ENCODE assay signal across 20 mouse cellular contexts in the genomic region with DNA sequence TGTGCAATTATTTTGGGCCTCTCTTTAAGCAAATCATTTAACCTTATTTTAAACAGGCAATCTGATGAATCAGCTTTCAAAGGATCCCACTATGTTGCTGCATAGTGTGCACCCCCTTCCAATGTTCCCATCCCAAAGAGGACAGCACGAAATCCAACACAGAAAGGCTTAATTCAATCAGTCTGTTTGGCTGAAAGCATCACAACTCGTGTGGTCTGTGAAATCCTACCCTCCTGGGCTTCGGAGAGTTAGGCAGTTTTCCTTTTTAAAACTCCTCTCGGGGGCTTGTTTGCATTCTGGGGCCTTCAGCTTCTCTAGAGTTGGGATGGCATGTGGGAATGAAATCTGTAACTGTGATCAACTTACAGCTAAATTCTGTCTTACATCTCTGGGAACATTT.
DNase-seq lines count a peak whose midpoint lies in the region; ATAC-seq lines count a peak whose summit lies in the region.
"Had no signal": no experiment of that assay in that cellular context is flagged by ENCODE, and none has a peak within 500 bp of the region (broad histone marks: within the 10 kb centered on the region; RNA-seq: fewer than 3 reads in every experiment).

No protein-coding gene starts in this region.

- no peaks in the 10 kb centered on the region for H3K4me1 ChIP-seq in embryonic facial prominence, embryonic 11.5 days (ENCODE audit: control insufficient read depth, insufficient read depth, low read length)
- H3K4me1 ChIP-seq in embryonic facial prominence, embryonic 10.5 days: peaks cover 57% of the 10 kb centered on the region
- H3K4me1 ChIP-seq in midbrain, embryonic 11.5 days (ENCODE audit: control insufficient read depth, insufficient read depth, low read length): no peaks in the 10 kb centered on the region
- H3K4me1 ChIP-seq in midbrain, embryonic 10.5 days: peaks cover 14% of the 10 kb centered on the region
- peaks cover 35% of the 10 kb centered on the region for H3K4me1 ChIP-seq in embryonic facial prominence, embryonic 14.5 days (ENCODE audit: control insufficient read depth, insufficient read depth, low read length)

- no peak overlapping the region for H3K9ac ChIP-seq in embryonic facial prominence, embryonic 11.5 days (replicated peaks; ENCODE audit: low read length)
- H3K9ac ChIP-seq in midbrain, embryonic 11.5 days (ENCODE audit: low read length): no peak overlapping the region
- H3K9ac ChIP-seq in embryonic facial prominence, embryonic 14.5 days (ENCODE audit: low read depth, low read length): no peak overlapping the region
- H3K9ac ChIP-seq: forebrain, postnatal 0 days; hindbrain, embryonic 12.5 days; hindbrain, embryonic 15.5 days had no signal

- peak; percentile 68 for DNase-seq in embryonic facial prominence, embryonic 11.5 days (ENCODE audit: low spot score)
- no peak for DNase-seq in embryonic facial prominence, embryonic 10.5 days (ENCODE audit: low spot score)
- peak; percentile 62 for DNase-seq in midbrain, embryonic 11.5 days (ENCODE audit: low spot score, missing footprints)
- no peak for DNase-seq in midbrain, embryonic 10.5 days (ENCODE audit: low spot score)
- DNase-seq in embryonic facial prominence, embryonic 14.5 days (ENCODE audit: low spot score): peak; percentile 89
- no peak for DNase-seq in lung, postnatal 25 days (ENCODE audit: low spot score)
- DNase-seq: adrenal gland, adult 8-10 months; adrenal gland, postnatal 25 days; cerebellum, adult 11-12 months; cerebellum, adult 8-10 months; cerebellum, postnatal 10 days; forebrain, postnatal 0 days; gastrocnemius, adult 2 months; gastrocnemius, postnatal 14 days; heart, adult 11 months had no signal

- no peak overlapping the region for H3K4me3 ChIP-seq in embryonic facial prominence, embryonic 11.5 days (ENCODE audit: low read depth, low read length)
- H3K4me3 ChIP-seq in embryonic facial prominence, embryonic 10.5 days: no peak overlapping the region
- H3K4me3 ChIP-seq in midbrain, embryonic 11.5 days (ENCODE audit: low read depth, low read length): no peak overlapping the region
- no peak overlapping the region for H3K4me3 ChIP-seq in midbrain, embryonic 10.5 days
- no peak overlapping the region for H3K4me3 ChIP-seq in embryonic facial prominence, embryonic 14.5 days (ENCODE audit: low read depth, low read length)
- H3K4me3 ChIP-seq: gastrocnemius, adult 2 months; hindbrain, embryonic 12.5 days; hindbrain, embryonic 15.5 days had no signal

- H3K27ac ChIP-seq in embryonic facial prominence, embryonic 11.5 days (replicated peaks; ENCODE audit: low read depth, low read length): no peak overlapping the region
- no peak overlapping the region for H3K27ac ChIP-seq in embryonic facial prominence, embryonic 10.5 days (replicated peaks)
- no peak overlapping the region for H3K27ac ChIP-seq in midbrain, embryonic 11.5 days (ENCODE audit: low read depth, low read length)
- no peak overlapping the region for H3K27ac ChIP-seq in midbrain, embryonic 10.5 days (replicated peaks)
- peak overlapping the region; percentile 66 for H3K27ac ChIP-seq in embryonic facial prominence, embryonic 14.5 days (replicated peaks; ENCODE audit: low read depth, low read length)
- H3K27ac ChIP-seq: gastrocnemius, adult 2 months; hindbrain, embryonic 12.5 days; hindbrain, embryonic 15.5 days had no signal

- ATAC-seq in embryonic facial prominence, embryonic 11.5 days (replicated peaks; ENCODE audit: insufficient number of reproducible peaks, low FRiP score, low TSS enrichment, low read depth): peak; percentile 56; the same call in 1 of the 2 replicates
- no peak for ATAC-seq in midbrain, embryonic 11.5 days (ENCODE audit: low FRiP score)
- ATAC-seq in embryonic facial prominence, embryonic 14.5 days (ENCODE audit: low read depth): peak; percentile 50; the same call in 1 of the 2 replicates
- ATAC-seq: activated CD4-positive, CD25-positive, alpha-beta regulatory T cell, adult 4 months; forebrain, embryonic 14.5 days; forebrain, postnatal 0 days had no signal

- H3K27me3 ChIP-seq in embryonic facial prominence, embryonic 11.5 days (ENCODE audit: control insufficient read depth, insufficient read depth, low read length): no peaks in the 10 kb centered on the region
- no peaks in the 10 kb centered on the region for H3K27me3 ChIP-seq in embryonic facial prominence, embryonic 10.5 days (replicated peaks; ENCODE audit: low read depth, poor library complexity, severe bottlenecking)
- H3K27me3 ChIP-seq in midbrain, embryonic 11.5 days (ENCODE audit: control insufficient read depth, insufficient read depth, low read length): no peaks in the 10 kb centered on the region
- H3K27me3 ChIP-seq in midbrain, embryonic 10.5 days (ENCODE audit: low read depth, poor library complexity, severe bottlenecking): no peaks in the 10 kb centered on the region
- H3K27me3 ChIP-seq in embryonic facial prominence, embryonic 14.5 days (replicated peaks; ENCODE audit: control insufficient read depth, insufficient read depth, low read length): no peaks in the 10 kb centered on the region
- H3K27me3 ChIP-seq: hindbrain, embryonic 12.5 days; hindbrain, embryonic 15.5 days had no signal

- no peaks in the 10 kb centered on the region for H3K9me3 ChIP-seq in embryonic facial prominence, embryonic 11.5 days (replicated peaks; ENCODE audit: control insufficient read depth, low read length)
- H3K9me3 ChIP-seq in embryonic facial prominence, embryonic 10.5 days: no peaks in the 10 kb centered on the region
- H3K9me3 ChIP-seq in midbrain, embryonic 11.5 days (ENCODE audit: control insufficient read depth, low read length): no peaks in the 10 kb centered on the region
- no peaks in the 10 kb centered on the region for H3K9me3 ChIP-seq in midbrain, embryonic 10.5 days (replicated peaks)
- H3K9me3 ChIP-seq in embryonic facial prominence, embryonic 14.5 days (ENCODE audit: control insufficient read depth, low read length): no peaks in the 10 kb centered on the region
- H3K9me3 ChIP-seq: hindbrain, embryonic 12.5 days; hindbrain, embryonic 15.5 days had no signal

- no peaks in the 10 kb centered on the region for H3K36me3 ChIP-seq in embryonic facial prominence, embryonic 11.5 days (replicated peaks; ENCODE audit: control insufficient read depth, insufficient read depth, low read depth, low read length)
- H3K36me3 ChIP-seq in embryonic facial prominence, embryonic 10.5 days (replicated peaks): no peaks in the 10 kb centered on the region
- H3K36me3 ChIP-seq in midbrain, embryonic 11.5 days (ENCODE audit: control insufficient read depth, insufficient read depth, low read length): no peaks in the 10 kb centered on the region
- no peaks in the 10 kb centered on the region for H3K36me3 ChIP-seq in midbrain, embryonic 10.5 days
- no peaks in the 10 kb centered on the region for H3K36me3 ChIP-seq in embryonic facial prominence, embryonic 14.5 days (ENCODE audit: control insufficient read depth, insufficient read depth, low read length)
- H3K36me3 ChIP-seq: hindbrain, embryonic 12.5 days; hindbrain, embryonic 15.5 days had no signal

- 24% methylated on average over 4 of the region's 4 CpGs for WGBS in embryonic facial prominence, embryonic 11.5 days
- 25% methylated on average over 4 of the region's 4 CpGs for WGBS in embryonic facial prominence, embryonic 10.5 days
- 49% methylated on average over 4 of the region's 4 CpGs for WGBS in midbrain, embryonic 11.5 days
- 52% methylated on average over 4 of the region's 4 CpGs for WGBS in midbrain, embryonic 10.5 days
- 11% methylated on average over 4 of the region's 4 CpGs for WGBS in embryonic facial prominence, embryonic 14.5 days

- no peak overlapping the region for H3K4me2 ChIP-seq in embryonic facial prominence, embryonic 11.5 days (ENCODE audit: low read depth, low read length)
- H3K4me2 ChIP-seq in midbrain, embryonic 11.5 days: no peak overlapping the region
- no peak overlapping the region for H3K4me2 ChIP-seq in embryonic facial prominence, embryonic 14.5 days (ENCODE audit: low read depth, low read length)
- H3K4me2 ChIP-seq: heart, embryonic 11.5 days; hindbrain, embryonic 12.5 days; hindbrain, embryonic 15.5 days had no signal

Comparison
In these comparisons a context has a peak if more than half of its experiments do, and no peak if none do; other contexts are left out.
1. DNase-seq: peak in embryonic facial prominence, embryonic 11.5 days (single experiment), midbrain, embryonic 11.5 days (single experiment) and embryonic facial prominence, embryonic 14.5 days (single experiment); none in embryonic facial prominence, embryonic 10.5 days (single experiment), midbrain, embryonic 10.5 days (single experiment) and lung, postnatal 25 days (single experiment).